Mouse (Mus musculus) liver, embryonic 12.5 days (tissue): ENCODE results near the gene Olfr1034. TPM values are rescaled to one million over a fixed set of nuclear protein-coding genes. Genes with fewer than 3 reads are reported as not detected.
"Not testable (repeated sequence)": the region's sequence is repeated elsewhere in the genome, so short reads cannot be mapped to it uniquely, and the experiment has no call there.

Experiments used
- ATAC-seq: fragments of 200-750 bp; cut with Nextera tagmentation; 2 replicates; pipeline ENCODE4 v1.8.0; 2017; ENCODE audit warnings: moderate number of reproducible peaks, mild to moderate bottlenecking, moderate library complexity
- H3K27ac ChIP-seq: fragments of 300-500 bp; sonication (generic); 2 replicates; pipeline ENCODE4 v1.5.1; 2016; ENCODE audit warnings: mild to moderate bottlenecking
- H3K27me3 ChIP-seq: fragments of 300-500 bp; sonication (generic); replicated peaks from 2 replicates; pipeline ENCODE4 v1.6.1; 2016; ENCODE audit warnings: mild to moderate bottlenecking, moderate library complexity
- H3K36me3 ChIP-seq: fragments of 300-500 bp; sonication (generic); 2 replicates; pipeline ENCODE4 v1.6.1; 2016; ENCODE audit warnings: mild to moderate bottlenecking, moderate library complexity
- H3K4me1 ChIP-seq: fragments of 300-500 bp; sonication (generic); 2 replicates; pipeline ENCODE4 v1.6.1; 2016
- H3K4me2 ChIP-seq: fragments of 300-500 bp; sonication (generic); 2 replicates; pipeline ENCODE4 v1.6.1; 2016; ENCODE audit warnings: mild to moderate bottlenecking, moderate library complexity
- H3K4me3 ChIP-seq: fragments of 300-500 bp; sonication (generic); 2 replicates; pipeline ENCODE4 v1.5.1; 2016; ENCODE audit warnings: mild to moderate bottlenecking, moderate library complexity
- H3K9ac ChIP-seq: fragments of 300-500 bp; sonication (generic); 2 replicates; pipeline ENCODE4 v1.6.1; 2016; ENCODE audit warnings: mild to moderate bottlenecking, moderate library complexity
- H3K9me3 ChIP-seq: fragments of 300-500 bp; sonication (generic); replicated peaks from 2 replicates; pipeline ENCODE4 v1.6.1; 2016; ENCODE audit warnings: mild to moderate bottlenecking, moderate library complexity
- WGBS: fragments of 180-500 bp; shearing (Covaris S2); methylation state at CpG from one replicate; pipeline ENCODE4 v1.1.7; 2016; ENCODE audit not compliant: insufficient replicate concordance; 5-methylcytosine and 5-hydroxymethylcytosine counted together
- polyA plus RNA-seq: library from polyadenylated mRNA; unstranded; fragments of >200 nt; fragmentation: Nextera tagmentation; extraction: Ambion mirVana; gene quantifications from 2 replicates; pipeline ENCODE4 v1.2.1, GENCODE M21; 2016

The Olfr1034 gene
- not detected in 2 replicates for polyA plus RNA-seq

GRCm38 (mm10) chr2:86045561-86045960 is at the start of gene Olfr1034:
Gene Olfr1034 (plus strand): TSS chr2:86045861.
- Histone ChIP-seq H3K4me3 (no peak within 1 kb of the TSS), H3K36me3 (no peaks in the 10 kb centered on the region), H3K9me3 (no peaks in the 10 kb centered on the region), H3K4me1 (no peaks in the 10 kb centered on the region), H3K27me3 (no peaks in the 10 kb centered on the region), H3K4me2 (no peak within 1 kb of the TSS), H3K9ac (no peak within 1 kb of the TSS), H3K27ac (no peak within 1 kb of the TSS)
- no peak for ATAC-seq

- H3K9me3 ChIP-seq, result no peaks in the 10 kb centered on the region
- H3K4me3 ChIP-seq, result no peak within 1 kb of the TSS
- no peaks in the 10 kb centered on the region for H3K27me3 ChIP-seq
- no peak within 1 kb of the TSS for H3K27ac ChIP-seq
- no peaks in the 10 kb centered on the region for H3K4me1 ChIP-seq
- no peak within 1 kb of the TSS for H3K9ac ChIP-seq
- no peak for ATAC-seq
- no peak within 1 kb of the TSS for H3K4me2 ChIP-seq
- no peaks in the 10 kb centered on the region for H3K36me3 ChIP-seq
- 70% methylated on average over 7 of the region's 7 CpGs for WGBS
Measured at GRCm38 (mm10) chr2:86005240-86005639, 40.4 kb upstream of the Olfr1034 start, which contains the start of gene Olfr1032. Gene Olfr1032 (plus strand): TSS chr2:86005540.

- Histone ChIP-seq H3K4me2 (peak within 1 kb of the TSS; percentile 50), H3K4me3 (peak within 1 kb of the TSS; percentile 32)
- under 1% methylated on average over 11 of the region's 11 CpGs for WGBS
- not testable (repeated sequence) for H3K27me3 ChIP-seq, H3K9me3 ChIP-seq, H3K9ac ChIP-seq, ATAC-seq, H3K4me1 ChIP-seq, H3K36me3 ChIP-seq, H3K27ac ChIP-seq
Measured at GRCm38 (mm10) chr2:86020406-86020805, 25.3 kb upstream of the Olfr1034 start, which contains the start of gene Olfr1033. Gene Olfr1033 (plus strand): TSS chr2:86020633.

- not testable (repeated sequence) for H3K27ac ChIP-seq, H3K9me3 ChIP-seq, H3K4me1 ChIP-seq, H3K9ac ChIP-seq, ATAC-seq, H3K27me3 ChIP-seq, H3K36me3 ChIP-seq, H3K4me3 ChIP-seq, H3K4me2 ChIP-seq
- 50% methylated on average over 3 of the region's 9 CpGs for WGBS
Measured at GRCm38 (mm10) chr2:86021518-86021917, 24.1 kb upstream of the Olfr1034 start.

GRCm38 (mm10) chr2:86050777-86051176 is 5.1 kb downstream of the Olfr1034 start:
- H3K9me3 ChIP-seq, H3K4me3 ChIP-seq, H3K4me2 ChIP-seq, ATAC-seq, H3K9ac ChIP-seq, H3K27ac ChIP-seq, H3K36me3 ChIP-seq, H3K4me1 ChIP-seq, H3K27me3 ChIP-seq: not testable (repeated sequence)

- H3K4me3 ChIP-seq, H3K4me1 ChIP-seq, H3K27ac ChIP-seq, H3K9me3 ChIP-seq, H3K36me3 ChIP-seq, H3K27me3 ChIP-seq, H3K9ac ChIP-seq, ATAC-seq, H3K4me2 ChIP-seq: not testable (repeated sequence)
- 87% methylated on average over 2 of the region's 2 CpGs for WGBS
Measured at GRCm38 (mm10) chr2:86063766-86064165, 18.1 kb downstream of the Olfr1034 start.

GRCm38 (mm10) chr2:86070189-86070588 is 24.5 kb downstream of the Olfr1034 start:
- 80% methylated on average over 8 of the region's 8 CpGs for WGBS
- no peak overlapping the region for H3K4me3 ChIP-seq
- no peak for ATAC-seq
- H3K4me2 ChIP-seq, result no peak overlapping the region
- no peaks in the 10 kb centered on the region for H3K4me1 ChIP-seq
- no peaks in the 10 kb centered on the region for H3K9me3 ChIP-seq
- no peaks in the 10 kb centered on the region for H3K27me3 ChIP-seq
- H3K9ac ChIP-seq, result no peak overlapping the region
- no peaks in the 10 kb centered on the region for H3K36me3 ChIP-seq
- H3K27ac ChIP-seq, result no peak overlapping the region

- H3K27me3 ChIP-seq, H3K9me3 ChIP-seq, H3K4me1 ChIP-seq, ATAC-seq, H3K36me3 ChIP-seq, H3K9ac ChIP-seq, H3K4me2 ChIP-seq, H3K27ac ChIP-seq, H3K4me3 ChIP-seq: not testable (repeated sequence)
Measured at GRCm38 (mm10) chr2:86073692-86074091, 28.0 kb downstream of the Olfr1034 start, which contains the start of gene Olfr1036. Gene Olfr1036 (plus strand): TSS chr2:86073992.

- not testable (repeated sequence) for H3K4me1 ChIP-seq, H3K27me3 ChIP-seq, H3K36me3 ChIP-seq, H3K4me3 ChIP-seq, H3K9ac ChIP-seq, H3K9me3 ChIP-seq, H3K4me2 ChIP-seq, ATAC-seq, H3K27ac ChIP-seq
- WGBS, result 71% methylated on average over 1 of the region's 1 CpGs
Measured at GRCm38 (mm10) chr2:86080478-86080877, 34.8 kb downstream of the Olfr1034 start.

GRCm38 (mm10) chr2:86087285-86087684 is 41.6 kb downstream of the Olfr1034 start, which contains the start of gene Olfr1037:
Gene Olfr1037 (minus strand): TSS chr2:86087385.
- no peak within 1 kb of the TSS for H3K4me3 ChIP-seq
- H3K4me1 ChIP-seq, result no peaks in the 10 kb centered on the region
- H3K9ac ChIP-seq, result no peak within 1 kb of the TSS
- WGBS, result 64% methylated on average over 2 of the region's 2 CpGs
- H3K27ac ChIP-seq, result no peak within 1 kb of the TSS
- no peak within 1 kb of the TSS for H3K4me2 ChIP-seq
- H3K36me3 ChIP-seq, result no peaks in the 10 kb centered on the region
- no peak for ATAC-seq
- H3K27me3 ChIP-seq, result no peaks in the 10 kb centered on the region
- H3K9me3 ChIP-seq, result no peaks in the 10 kb centered on the region

Other genes starting within 250 kb of the Olfr1034 start
- gene Olfr1016, start 243.3 kb upstream of the Olfr1034 start, polyA plus RNA-seq, result not detected in 2 replicates
- not detected in 2 replicates for gene Olfr1018, start 227.4 kb upstream of the Olfr1034 start, polyA plus RNA-seq
- gene Olfr1019, start 200.4 kb upstream of the Olfr1034 start, polyA plus RNA-seq, result not detected in 2 replicates
- not detected in 2 replicates for gene Olfr1020, start 198.8 kb upstream of the Olfr1034 start, polyA plus RNA-seq
- not detected in 2 replicates for gene Olfr1022, start 177.3 kb upstream of the Olfr1034 start, polyA plus RNA-seq
- not detected in 2 replicates for gene Olfr1023, start 160.2 kb upstream of the Olfr1034 start, polyA plus RNA-seq
- not detected in 2 replicates for gene Olfr1024, start 140.8 kb upstream of the Olfr1034 start, polyA plus RNA-seq
- gene Olfr1025-ps1, start 130.7 kb upstream of the Olfr1034 start, polyA plus RNA-seq, result not detected in 2 replicates
- not detected in 2 replicates for gene Olfr1026, start 124.3 kb upstream of the Olfr1034 start, polyA plus RNA-seq
- gene Olfr1028, start 95.4 kb upstream of the Olfr1034 start, polyA plus RNA-seq, result not detected in 2 replicates
- not detected in 2 replicates for gene Olfr1029, start 72.0 kb upstream of the Olfr1034 start, polyA plus RNA-seq
- not detected in 2 replicates for gene Olfr1030, start 66.6 kb upstream of the Olfr1034 start, polyA plus RNA-seq
- gene Olfr1031, start 55.6 kb upstream of the Olfr1034 start, polyA plus RNA-seq, result not detected in 2 replicates
- gene Olfr1032, start 40.3 kb upstream of the Olfr1034 start, polyA plus RNA-seq, result not detected in 2 replicates
- 0.07 and 0.51 TPM in 2 replicates for gene Olfr1033, start 25.2 kb upstream of the Olfr1034 start, polyA plus RNA-seq
- gene Olfr1036, start 28.1 kb downstream of the Olfr1034 start, polyA plus RNA-seq, result not detected in 2 replicates
- not detected in 2 replicates for gene Olfr1037, start 41.5 kb downstream of the Olfr1034 start, polyA plus RNA-seq
- gene Olfr1039, start 90.1 kb downstream of the Olfr1034 start, polyA plus RNA-seq, result not detected in 2 replicates
- gene Olfr1040, start 100.9 kb downstream of the Olfr1034 start, polyA plus RNA-seq, result not detected in 2 replicates
- gene Olfr1042, start 116.0 kb downstream of the Olfr1034 start, polyA plus RNA-seq, result not detected in 2 replicates
- not detected in 2 replicates for gene Olfr1043, start 121.7 kb downstream of the Olfr1034 start, polyA plus RNA-seq
- gene Olfr1044, start 132.0 kb downstream of the Olfr1034 start, polyA plus RNA-seq, result not detected in 2 replicates
- gene Olfr52, start 139.8 kb downstream of the Olfr1034 start, polyA plus RNA-seq, result not detected in 2 replicates
- not detected in 2 replicates for gene Olfr1045, start 157.1 kb downstream of the Olfr1034 start, polyA plus RNA-seq
- not detected in 2 replicates for gene Olfr1046, start 173.5 kb downstream of the Olfr1034 start, polyA plus RNA-seq
- not detected in 2 replicates for gene Olfr1047, start 185.5 kb downstream of the Olfr1034 start, polyA plus RNA-seq
- not detected in 2 replicates for gene Olfr1048, start 194.4 kb downstream of the Olfr1034 start, polyA plus RNA-seq
- not detected in 2 replicates for gene Olfr1049, start 212.5 kb downstream of the Olfr1034 start, polyA plus RNA-seq
- not detected in 2 replicates for gene Olfr1051, start 233.2 kb downstream of the Olfr1034 start, polyA plus RNA-seq
- not detected in 2 replicates for gene Olfr1052, start 246.6 kb downstream of the Olfr1034 start, polyA plus RNA-seq